Mouse (Mus musculus) neural tube, embryonic 12.5 days (tissue): ENCODE measurements around the gene Mdh2. TPM values are rescaled to one million over a fixed set of nuclear protein-coding genes. Genes with fewer than 3 reads are reported as not detected.
A peak's percentile ranks its signal among the peaks of the same experiment; 100 is the strongest.

Experiments used
- ATAC-seq: fragments of 200-750 bp; cut with Nextera tagmentation; 2 replicates; pipeline ENCODE4 v1.8.0; 2017; ENCODE audit warnings: low read depth, mild to moderate bottlenecking, moderate TSS enrichment, moderate library complexity; ENCODE audit not compliant: low FRiP score
- H3K27ac ChIP-seq: fragments of 300-500 bp; sonication (generic); 2 replicates; pipeline ENCODE4 v1.5.1; 2016
- H3K27me3 ChIP-seq: fragments of 300-500 bp; sonication (generic); replicated peaks from 2 replicates; pipeline ENCODE4 v1.6.1; 2016; ENCODE audit warnings: mild to moderate bottlenecking
- H3K36me3 ChIP-seq: fragments of 300-500 bp; sonication (generic); 2 replicates; pipeline ENCODE4 v1.6.1; 2016; ENCODE audit warnings: mild to moderate bottlenecking
- H3K4me1 ChIP-seq: fragments of 300-500 bp; sonication (generic); 2 replicates; pipeline ENCODE4 v1.6.1; 2016
- H3K4me2 ChIP-seq: fragments of 300-500 bp; sonication (generic); replicated peaks from 2 replicates; pipeline ENCODE4 v1.6.1; 2016; ENCODE audit warnings: mild to moderate bottlenecking
- H3K4me3 ChIP-seq: fragments of 300-500 bp; sonication (generic); 2 replicates; pipeline ENCODE4 v1.5.1; 2016
- H3K9ac ChIP-seq: fragments of 300-500 bp; sonication (generic); 2 replicates; pipeline ENCODE4 v1.6.1; 2016; ENCODE audit warnings: mild to moderate bottlenecking
- H3K9me3 ChIP-seq: fragments of 300-500 bp; sonication (generic); 2 replicates; pipeline ENCODE4 v1.6.1; 2016; ENCODE audit warnings: mild to moderate bottlenecking
- WGBS: fragments of 180-500 bp; shearing (Covaris S2); methylation state at CpG from one replicate; pipeline ENCODE4 v1.1.7; 2016; 5-methylcytosine and 5-hydroxymethylcytosine counted together
- polyA plus RNA-seq: library from polyadenylated mRNA; unstranded; fragments of >200 nt; fragmentation: Nextera tagmentation; extraction: Ambion mirVana; gene quantifications from 2 replicates; pipeline ENCODE4 v1.2.1, GENCODE M21; 2016

Gene Mdh2
- polyA plus RNA-seq: 606 and 613 TPM in 2 replicates

- H3K4me2 ChIP-seq: peak within 1 kb of the TSS; percentile 84
- 1% methylated on average over 70 of the region's 70 CpGs for WGBS
- ATAC-seq: peak; percentile 99
Measured at GRCm38 (mm10) chr5:135778471-135779445, at the start of gene Mdh2. Gene Mdh2, plus strand, starts transcription at chr5:135778480.

GRCm38 (mm10) chr5:135729351-135729750, 48.9 kb upstream of the Mdh2 start:
- Histone ChIP-seq H3K9me3 (no peaks in the 10 kb centered on the region), H3K27me3 (no peaks in the 10 kb centered on the region), H3K4me3 (no peak overlapping the region), H3K4me2 (no peak overlapping the region), H3K36me3 (peaks cover 63% of the 10 kb centered on the region), H3K27ac (no peak overlapping the region), H3K4me1 (peaks cover 32% of the 10 kb centered on the region), H3K9ac (no peak overlapping the region)
- WGBS: 89% methylated on average over 13 of the region's 13 CpGs
- ATAC-seq: no peak

More at GRCm38 (mm10) chr5:135778471-135779445, at the start of gene Mdh2:
- Histone ChIP-seq H3K27ac (peak within 1 kb of the TSS; percentile 75), H3K27me3 (no peaks in the 10 kb centered on the region), H3K36me3 (peaks cover 23% of the 10 kb centered on the region), H3K9me3 (no peaks in the 10 kb centered on the region), H3K4me3 (peak within 1 kb of the TSS; percentile 80), H3K9ac (peak within 1 kb of the TSS; percentile 96), H3K4me1 (peaks cover 22% of the 10 kb centered on the region)

- H3K4me2 ChIP-seq: no peak overlapping the region
- no peak overlapping the region for H3K9ac ChIP-seq
- no peak for ATAC-seq
- peaks cover 72% of the 10 kb centered on the region for H3K36me3 ChIP-seq
- H3K9me3 ChIP-seq: no peaks in the 10 kb centered on the region
- peaks cover 22% of the 10 kb centered on the region for H3K4me1 ChIP-seq
- H3K27ac ChIP-seq: no peak overlapping the region
- 93% methylated on average over 10 of the region's 10 CpGs for WGBS
- H3K4me3 ChIP-seq: no peak overlapping the region
- no peaks in the 10 kb centered on the region for H3K27me3 ChIP-seq
Measured at GRCm38 (mm10) chr5:135730278-135730677, 48.0 kb upstream of the Mdh2 start.

GRCm38 (mm10) chr5:135730916-135731315, 47.4 kb upstream of the Mdh2 start:
- Histone ChIP-seq H3K9ac (no peak overlapping the region), H3K36me3 (peaks cover 79% of the 10 kb centered on the region), H3K9me3 (no peaks in the 10 kb centered on the region), H3K27ac (no peak overlapping the region), H3K4me1 (peaks cover 16% of the 10 kb centered on the region), H3K4me3 (no peak overlapping the region), H3K4me2 (no peak overlapping the region), H3K27me3 (no peaks in the 10 kb centered on the region)
- no peak for ATAC-seq
- WGBS: 92% methylated on average over 10 of the region's 10 CpGs

DNA sequence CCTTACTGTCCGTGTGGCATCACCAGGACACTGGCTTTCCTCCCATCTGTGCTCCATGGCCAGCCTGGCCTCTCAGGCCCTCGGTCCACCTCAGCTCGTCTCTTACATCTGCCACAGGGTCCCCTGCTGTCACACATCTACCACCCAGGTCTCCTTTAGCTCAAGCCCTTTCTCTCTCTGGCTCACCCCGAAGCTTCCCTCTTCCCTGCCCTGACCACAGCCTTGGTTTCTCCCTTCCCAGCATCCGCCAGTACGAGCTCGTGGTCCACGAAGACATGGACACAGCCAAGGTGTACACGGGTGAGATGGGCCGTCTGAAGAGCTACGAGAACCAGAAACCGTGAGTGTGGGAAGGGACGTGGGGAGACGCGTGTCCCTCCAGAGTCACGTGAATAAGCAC, 47.0 kb upstream of the Mdh2 start:
- Histone ChIP-seq H3K9ac (no peak overlapping the region), H3K4me1 (peaks cover 12% of the 10 kb centered on the region), H3K4me2 (no peak overlapping the region), H3K4me3 (no peak overlapping the region), H3K36me3 (peaks cover 83% of the 10 kb centered on the region), H3K9me3 (no peaks in the 10 kb centered on the region), H3K27ac (no peak overlapping the region), H3K27me3 (no peaks in the 10 kb centered on the region)
- 96% methylated on average over 16 of the region's 16 CpGs for WGBS
- no peak for ATAC-seq

GRCm38 (mm10) chr5:135733071-135733470, 45.2 kb upstream of the Mdh2 start:
- peaks cover 98% of the 10 kb centered on the region for H3K36me3 ChIP-seq
- H3K27ac ChIP-seq: no peak overlapping the region
- H3K9ac ChIP-seq: no peak overlapping the region
- 91% methylated on average over 4 of the region's 4 CpGs for WGBS
- no peaks in the 10 kb centered on the region for H3K27me3 ChIP-seq
- ATAC-seq: no peak
- no peak overlapping the region for H3K4me2 ChIP-seq
- H3K4me1 ChIP-seq: no peaks in the 10 kb centered on the region
- no peak overlapping the region for H3K4me3 ChIP-seq
- no peaks in the 10 kb centered on the region for H3K9me3 ChIP-seq

- Histone ChIP-seq H3K9ac (no peak overlapping the region), H3K9me3 (no peaks in the 10 kb centered on the region), H3K4me3 (no peak overlapping the region), H3K4me2 (no peak overlapping the region), H3K27ac (no peak overlapping the region), H3K4me1 (no peaks in the 10 kb centered on the region), H3K36me3 (peaks cover 90% of the 10 kb centered on the region), H3K27me3 (no peaks in the 10 kb centered on the region)
- 95% methylated on average over 42 of the region's 42 CpGs for WGBS
- no peak for ATAC-seq
Measured at GRCm38 (mm10) chr5:135734057-135734680, 44.1 kb upstream of the Mdh2 start.

DNA sequence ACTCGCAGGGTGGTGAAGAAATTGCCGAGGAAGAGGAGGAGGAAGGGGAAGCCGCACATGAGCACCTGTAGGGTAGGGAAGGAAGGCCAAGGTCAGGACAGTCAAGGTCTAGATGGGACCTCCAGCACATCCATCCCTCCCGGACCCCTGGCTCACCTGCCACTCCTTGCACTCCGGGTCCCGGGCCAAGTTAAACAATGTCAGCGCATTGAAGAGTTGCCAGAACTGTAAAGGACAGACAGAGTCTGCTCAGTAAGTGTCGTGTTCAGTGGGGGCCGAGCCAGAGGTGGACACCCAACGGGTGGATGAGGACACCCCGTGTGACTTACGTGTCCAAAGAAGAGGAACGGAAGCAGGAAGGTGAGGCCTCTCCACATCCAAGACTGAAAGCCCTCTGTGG, 42.5 kb upstream of the Mdh2 start:
- WGBS: 93% methylated on average over 13 of the region's 13 CpGs
- H3K4me2 ChIP-seq: no peak overlapping the region
- peaks cover 79% of the 10 kb centered on the region for H3K36me3 ChIP-seq

GRCm38 (mm10) chr5:135736544-135736943, 41.7 kb upstream of the Mdh2 start:
- H3K4me3 ChIP-seq: no peak overlapping the region
- WGBS: 91% methylated on average over 16 of the region's 16 CpGs
- peaks cover 79% of the 10 kb centered on the region for H3K36me3 ChIP-seq

More for the DNA sequence above, 42.5 kb upstream of the Mdh2 start:
- Histone ChIP-seq H3K4me1 (no peaks in the 10 kb centered on the region), H3K27ac (no peak overlapping the region), H3K27me3 (no peaks in the 10 kb centered on the region), H3K4me3 (no peak overlapping the region), H3K9me3 (no peaks in the 10 kb centered on the region), H3K9ac (no peak overlapping the region)
- no peak for ATAC-seq

DNA sequence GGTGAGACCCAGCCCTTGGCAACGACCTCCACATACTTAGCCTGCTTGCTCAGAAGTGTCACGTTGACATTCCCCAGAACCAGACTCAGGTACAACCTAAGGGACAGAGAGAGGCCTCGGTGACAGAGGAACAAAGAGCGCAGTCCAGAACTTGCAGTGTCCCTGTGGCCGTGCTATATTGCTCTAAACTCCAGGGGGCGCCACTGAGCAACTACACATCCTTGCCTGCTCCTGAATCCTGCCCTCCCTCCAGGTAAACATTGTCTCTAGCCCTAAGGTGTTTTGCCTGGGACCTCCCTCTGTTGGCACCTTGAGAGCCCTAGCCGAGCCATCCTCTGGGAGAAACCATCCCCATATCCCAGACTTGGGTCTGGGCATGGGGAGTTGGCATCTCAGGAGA, 41.1 kb upstream of the Mdh2 start:
- Histone ChIP-seq H3K27ac (no peak overlapping the region), H3K4me2 (no peak overlapping the region), H3K9ac (no peak overlapping the region), H3K9me3 (no peaks in the 10 kb centered on the region), H3K4me3 (no peak overlapping the region), H3K36me3 (peaks cover 78% of the 10 kb centered on the region), H3K27me3 (no peaks in the 10 kb centered on the region), H3K4me1 (no peaks in the 10 kb centered on the region)
- WGBS: 83% methylated on average over 7 of the region's 7 CpGs
- ATAC-seq: no peak

More at GRCm38 (mm10) chr5:135736544-135736943, 41.7 kb upstream of the Mdh2 start:
- no peak for ATAC-seq
- Histone ChIP-seq H3K9me3 (no peaks in the 10 kb centered on the region), H3K4me2 (no peak overlapping the region), H3K27me3 (no peaks in the 10 kb centered on the region), H3K4me1 (no peaks in the 10 kb centered on the region), H3K9ac (no peak overlapping the region), H3K27ac (no peak overlapping the region)

GRCm38 (mm10) chr5:135738266-135738665, 40.0 kb upstream of the Mdh2 start:
- no peak for ATAC-seq
- WGBS: 19% methylated on average over 6 of the region's 6 CpGs
- Histone ChIP-seq H3K36me3 (peaks cover 67% of the 10 kb centered on the region), H3K9ac (no peak overlapping the region), H3K4me1 (peaks cover 8% of the 10 kb centered on the region), H3K4me2 (no peak overlapping the region), H3K4me3 (no peak overlapping the region), H3K27me3 (no peaks in the 10 kb centered on the region), H3K27ac (no peak overlapping the region), H3K9me3 (no peaks in the 10 kb centered on the region)

GRCm38 (mm10) chr5:135742156-135742555, 36.1 kb upstream of the Mdh2 start:
- Histone ChIP-seq H3K4me3 (no peak overlapping the region), H3K9ac (no peak overlapping the region), H3K4me1 (peaks cover 14% of the 10 kb centered on the region), H3K9me3 (no peaks in the 10 kb centered on the region), H3K27ac (no peak overlapping the region), H3K36me3 (peaks cover 28% of the 10 kb centered on the region), H3K4me2 (no peak overlapping the region), H3K27me3 (no peaks in the 10 kb centered on the region)
- 71% methylated on average over 10 of the region's 10 CpGs for WGBS
- ATAC-seq: no peak
